Mouse (Mus musculus) gonadal fat pad, adult 2 months (tissue): ENCODE data around the gene Efcc1. TPM values are rescaled to one million over a fixed set of nuclear protein-coding genes. Genes with fewer than 3 reads are reported as not detected.
A peak's percentile ranks its signal among the peaks of the same experiment; 100 is the strongest.
"Not testable (repeated sequence)": the region's sequence is repeated elsewhere in the genome, so short reads cannot be mapped to it uniquely, and the experiment has no call there.

Experiments used
- DNase-seq: peaks from one replicate; pipeline ENCODE4 v3.0.0-alpha.2; 2012; ENCODE audit warnings: low read depth
- polyA plus RNA-seq: library from polyadenylated mRNA; depleted of rRNA; stranded (reverse); fragments of >200 nt; gene quantifications from 2 replicates; pipeline ENCODE4 v1.2.3, GENCODE M21; 2012

The Efcc1 gene
- polyA plus RNA-seq, 1 experiment = 2.9 TPM

DNA sequence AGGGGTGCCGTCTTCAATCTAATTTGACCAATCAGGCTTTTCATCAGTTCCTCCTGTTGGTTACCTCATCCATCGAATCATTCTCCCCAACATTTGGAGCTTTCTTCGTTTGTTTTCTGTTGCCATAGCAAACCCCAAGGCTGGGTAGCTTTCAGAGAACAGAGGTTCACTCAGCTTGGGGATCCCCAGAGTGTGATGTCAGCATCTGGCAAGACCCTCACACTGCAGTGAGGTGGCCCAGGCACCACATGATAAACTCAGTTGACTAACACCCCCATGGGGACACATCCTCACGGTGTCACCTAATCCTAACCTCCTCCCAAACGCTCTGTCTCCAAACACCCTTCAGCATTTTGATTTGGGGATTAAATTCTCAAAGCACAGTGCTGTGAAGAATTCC lies 12.6 kb downstream of the Efcc1 start:
- no peak for DNase-seq

- no peak for DNase-seq
Measured at GRCm38 (mm10) chr6:87744632-87745031, 14.0 kb downstream of the Efcc1 start.

DNA sequence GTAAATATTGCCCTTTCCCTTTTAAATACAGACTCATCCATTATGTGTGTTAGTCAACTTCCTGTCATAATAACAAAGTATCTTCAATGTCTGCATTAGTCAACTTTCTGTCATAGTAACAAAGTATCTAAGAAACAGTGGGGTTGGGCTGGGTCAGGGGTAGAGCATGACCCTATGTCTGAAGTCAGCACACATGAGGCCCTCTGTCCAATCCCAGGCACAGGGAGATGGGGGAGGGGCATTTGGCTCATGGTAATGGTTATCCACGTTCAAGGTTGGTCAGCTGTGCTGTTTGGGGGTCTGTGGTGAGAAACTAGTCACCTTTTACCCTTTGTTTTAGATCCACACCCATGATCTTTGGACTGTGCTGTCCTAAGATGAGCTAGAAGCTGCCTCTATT lies 14.6 kb downstream of the Efcc1 start:
- DNase-seq = no peak

DNA sequence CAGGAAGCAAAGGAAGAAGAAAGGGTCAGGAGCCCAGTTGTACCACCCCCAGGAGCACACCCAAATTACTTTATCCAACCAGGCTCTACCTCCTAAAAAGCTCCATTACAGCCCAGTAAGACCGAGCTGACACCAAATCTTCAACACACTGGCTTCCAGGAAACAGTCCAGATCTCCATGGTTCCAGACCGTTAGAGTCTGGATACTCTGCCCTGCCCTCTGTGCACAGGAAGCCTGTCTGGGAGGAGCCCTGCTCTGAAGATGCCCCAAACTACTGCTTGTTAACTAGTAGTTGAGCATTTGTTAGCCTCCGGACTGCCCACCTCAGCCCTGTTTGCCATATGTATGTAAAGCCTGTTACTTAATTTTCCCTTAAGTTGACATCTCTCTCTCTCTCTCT lies 15.4 kb downstream of the Efcc1 start:
- no peak for DNase-seq

DNA sequence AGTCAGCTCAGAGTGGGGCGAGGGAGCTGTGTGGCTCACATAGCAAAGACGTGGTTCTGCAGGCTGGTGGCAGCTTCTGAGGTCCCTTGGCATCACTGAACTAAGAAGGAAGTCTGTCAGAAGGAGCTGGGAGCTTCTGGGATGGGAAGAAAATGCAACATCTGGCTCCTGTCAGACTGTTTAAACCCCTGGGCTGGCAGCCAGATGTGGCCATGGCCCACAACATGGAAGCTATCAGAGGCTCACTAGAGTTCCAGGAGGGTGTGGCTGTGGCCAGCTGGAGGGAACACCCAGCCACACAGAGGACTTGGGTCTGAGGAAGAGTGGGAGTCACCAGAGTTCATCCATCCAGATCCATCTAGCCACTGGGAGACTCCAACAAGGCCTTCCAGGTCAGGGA lies 16.2 kb downstream of the Efcc1 start:
- no peak for DNase-seq

DNA sequence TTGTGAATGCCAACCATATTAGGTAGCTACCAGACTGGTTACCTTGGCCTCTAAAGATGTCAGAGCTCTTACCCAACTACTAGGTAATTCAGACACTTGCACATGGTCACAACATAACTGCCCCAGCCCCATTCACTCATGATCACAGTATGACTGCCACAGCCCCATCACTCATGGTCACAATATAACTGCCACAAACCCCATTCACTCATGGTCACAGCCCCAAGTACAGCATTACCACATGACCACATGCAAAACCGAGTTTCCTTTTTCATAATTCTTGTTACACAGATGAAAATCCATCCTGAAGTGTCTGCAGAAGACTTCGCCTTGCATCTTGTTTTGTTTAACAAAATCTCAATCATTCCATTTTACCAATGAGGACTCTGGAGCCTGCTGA lies 17.4 kb downstream of the Efcc1 start:
- no peak for DNase-seq

DNA sequence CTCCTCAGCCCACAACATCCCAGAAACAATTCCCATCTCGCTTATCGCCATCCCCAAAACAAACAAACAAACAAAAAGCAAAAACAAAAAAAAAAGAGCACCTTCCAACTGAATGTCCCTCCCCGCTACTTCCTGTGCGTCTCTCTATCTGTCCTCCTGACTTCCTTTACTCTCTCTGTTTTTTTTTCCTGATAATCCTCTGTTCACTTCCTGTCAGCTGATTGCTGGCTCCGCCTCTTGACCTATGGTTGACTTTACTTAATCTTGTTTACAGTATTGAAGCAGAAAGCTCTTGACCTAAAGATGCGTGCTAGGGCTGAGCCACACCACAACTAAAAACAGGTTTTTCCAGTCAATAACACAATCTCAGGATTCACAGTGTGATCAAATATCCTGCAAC lies 17.9 kb downstream of the Efcc1 start:
- DNase-seq = no peak

- no peak for DNase-seq
Measured at GRCm38 (mm10) chr6:87750184-87750910, 19.7 kb downstream of the Efcc1 start.

GRCm38 (mm10) chr6:87751574-87751973 lies 20.9 kb downstream of the Efcc1 start:
- no peak for DNase-seq

DNA sequence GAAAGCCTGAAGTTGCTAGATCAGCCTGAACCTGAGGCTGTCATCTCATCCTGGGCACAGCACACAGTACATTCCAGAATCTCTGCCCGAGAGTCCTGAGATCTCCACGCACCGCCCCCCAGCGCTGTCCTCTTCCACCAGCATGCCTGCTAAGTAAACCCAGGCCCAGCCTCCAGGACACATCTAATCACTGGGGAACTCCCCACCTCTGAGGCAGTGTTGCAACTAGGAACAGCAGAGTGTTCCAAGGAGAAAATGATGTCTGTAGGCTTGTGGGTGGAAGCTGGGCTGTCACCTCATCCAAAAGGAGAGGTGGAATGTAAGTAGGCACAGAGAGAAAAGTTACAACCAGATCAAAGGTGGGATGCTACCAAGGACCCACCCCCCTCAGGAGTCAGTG lies 24.5 kb downstream of the Efcc1 start:
- DNase-seq = peak; percentile 6

DNA sequence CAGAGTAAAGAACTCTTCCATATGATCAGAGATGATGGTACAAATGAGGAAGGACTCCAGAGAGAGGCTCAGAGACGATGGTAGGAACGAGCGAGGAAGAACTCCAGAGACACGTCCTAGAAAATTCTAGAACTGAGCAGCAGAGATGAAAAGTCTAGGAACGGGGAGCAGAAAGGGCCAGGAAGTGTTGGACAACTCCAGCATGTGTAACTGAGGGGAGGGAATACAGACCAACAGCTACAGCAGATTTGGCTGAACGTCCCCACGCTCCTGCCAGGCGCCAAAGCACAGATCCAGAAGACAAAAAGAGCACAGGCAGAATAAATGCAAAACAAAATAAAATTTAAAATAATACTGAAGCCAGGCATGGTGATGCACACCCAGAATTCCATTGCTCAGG lies 26.2 kb downstream of the Efcc1 start:
- DNase-seq = no peak

DNA sequence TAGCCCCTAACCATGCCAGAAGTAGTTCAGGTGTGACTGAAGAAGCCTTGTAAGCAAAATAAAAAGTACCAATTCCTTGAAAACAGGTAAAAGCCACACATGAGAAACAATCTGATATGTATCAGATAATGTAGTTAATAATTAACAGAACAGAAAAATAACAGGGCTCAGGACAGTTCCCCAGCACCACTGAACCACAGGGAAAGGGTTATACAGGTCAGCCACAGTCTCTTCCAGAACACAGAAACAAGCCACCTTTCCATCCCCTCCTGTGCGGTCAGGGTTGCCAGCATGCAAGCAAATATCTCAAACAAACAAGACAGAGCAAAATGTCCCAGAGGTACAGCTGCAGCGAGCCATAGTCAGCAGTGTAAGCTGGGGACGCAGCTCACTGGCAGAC lies 28.7 kb downstream of the Efcc1 start:
- no peak for DNase-seq

DNA sequence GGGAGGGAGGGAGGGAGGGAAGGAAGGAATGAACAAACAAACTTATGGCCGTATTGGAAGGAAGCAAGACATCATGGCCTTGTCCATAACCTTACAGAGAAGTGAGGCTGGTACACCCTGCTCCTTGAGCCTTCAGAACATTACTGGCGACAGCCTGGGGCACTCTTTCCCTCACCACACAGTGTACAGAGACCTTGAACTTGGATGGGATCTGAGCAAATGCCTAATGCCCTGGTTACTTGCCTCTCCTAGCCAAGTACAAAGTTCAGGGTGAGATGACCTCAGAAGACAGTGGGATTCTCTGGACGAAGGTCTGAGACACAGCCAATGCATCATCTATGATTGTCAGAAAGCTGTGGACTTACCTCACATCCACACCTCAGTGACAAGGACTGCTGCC lies 29.2 kb downstream of the Efcc1 start:
- no peak for DNase-seq

DNA sequence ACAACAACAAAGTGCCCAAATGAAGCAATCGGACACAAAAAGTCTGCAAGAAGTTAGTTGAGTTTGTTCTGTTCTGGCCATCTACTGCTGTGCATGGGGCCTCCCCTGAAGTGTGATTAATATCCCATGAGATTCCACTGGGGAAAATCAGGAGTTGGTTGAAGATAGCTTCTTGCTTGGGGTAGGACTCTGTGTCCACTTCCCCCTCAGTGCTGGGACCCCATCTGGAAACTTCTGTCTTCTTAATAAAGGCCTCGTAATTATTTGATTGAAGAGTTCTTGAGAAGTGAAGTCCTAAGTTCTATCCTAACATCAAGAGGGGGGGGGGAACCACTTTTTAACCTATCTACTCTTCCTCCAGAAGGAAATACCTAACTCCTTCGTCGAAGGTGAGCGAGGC lies 31.5 kb downstream of the Efcc1 start:
- no peak for DNase-seq

- no peak for DNase-seq
Measured at GRCm38 (mm10) chr6:87763376-87764280, 33.0 kb downstream of the Efcc1 start.

GRCm38 (mm10) chr6:87764296-87764695 lies 33.6 kb downstream of the Efcc1 start:
- not testable (repeated sequence) for DNase-seq

- DNase-seq = no peak
Measured at GRCm38 (mm10) chr6:87770626-87771025, 40.0 kb downstream of the Efcc1 start.

- DNase-seq = no peak
Measured at GRCm38 (mm10) chr6:87774466-87774865, 43.8 kb downstream of the Efcc1 start.

GRCm38 (mm10) chr6:87774909-87775308 lies 44.2 kb downstream of the Efcc1 start:
- DNase-seq = no peak

DNA sequence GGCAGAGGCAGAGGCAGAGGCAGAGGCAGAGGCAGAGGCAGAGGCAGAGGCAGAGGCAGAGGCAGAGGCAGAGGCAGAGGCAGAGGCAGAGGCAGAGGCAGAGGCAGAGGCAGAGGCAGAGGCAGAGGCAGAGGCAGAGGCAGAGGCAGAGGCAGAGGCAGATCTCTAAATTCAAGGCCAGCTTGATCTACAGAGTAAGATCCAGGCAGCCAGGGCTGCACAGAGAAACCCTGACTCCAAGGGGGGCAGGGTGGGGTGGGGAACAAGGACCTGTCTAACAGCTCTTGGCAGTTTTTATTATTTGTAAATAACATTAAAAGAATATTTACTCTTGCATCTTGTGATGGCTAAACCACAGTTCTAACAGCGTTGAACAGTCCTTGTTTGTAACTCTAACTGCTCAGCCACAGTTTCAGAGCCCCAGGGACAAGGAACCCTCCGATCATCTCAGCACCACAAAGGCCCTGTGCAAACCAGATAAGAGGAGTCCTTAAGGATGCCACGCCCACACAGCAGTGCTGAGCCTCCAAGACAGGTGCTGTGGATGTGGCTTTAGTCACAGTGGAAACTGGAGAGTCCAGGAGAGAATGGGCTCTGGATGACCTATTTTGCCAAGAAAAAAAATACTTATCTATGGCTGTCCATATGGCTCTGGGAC lies 45.0 kb downstream of the Efcc1 start:
- no peak for DNase-seq

DNA sequence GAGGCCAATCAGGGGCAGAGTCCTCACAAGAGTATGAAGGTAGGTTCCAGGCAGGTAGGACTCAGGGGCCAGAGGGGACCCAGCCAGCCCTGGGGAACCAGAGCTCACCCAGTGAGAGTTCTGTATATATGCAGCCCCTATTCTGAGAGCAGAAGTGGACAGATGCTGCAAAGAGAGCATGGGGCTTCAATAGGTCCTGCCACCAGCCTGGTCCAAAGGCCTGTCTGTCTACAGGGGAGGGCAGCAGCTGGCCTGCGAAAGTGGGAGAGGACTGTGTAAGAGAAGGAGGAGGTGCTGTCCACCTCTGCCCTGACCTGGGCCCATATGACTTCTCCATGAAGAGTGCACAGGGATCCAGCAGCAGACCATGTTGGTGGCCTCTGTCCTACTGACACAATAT lies 46.0 kb downstream of the Efcc1 start:
- no peak for DNase-seq

- no peak for DNase-seq
Measured at GRCm38 (mm10) chr6:87777842-87778241, 47.2 kb downstream of the Efcc1 start, which contains the start of gene Gp9. Gp9 (plus strand) TSS chr6:87778072.
